Mouse (Mus musculus): ENCODE data around the gene Ankle1. TPM values are rescaled to one million over a fixed set of nuclear protein-coding genes. Genes with fewer than 3 reads are reported as not detected.

Gene Ankle1
- polyA plus RNA-seq, 1 experiment from 2014 or later, result 52.9 TPM

DNA sequence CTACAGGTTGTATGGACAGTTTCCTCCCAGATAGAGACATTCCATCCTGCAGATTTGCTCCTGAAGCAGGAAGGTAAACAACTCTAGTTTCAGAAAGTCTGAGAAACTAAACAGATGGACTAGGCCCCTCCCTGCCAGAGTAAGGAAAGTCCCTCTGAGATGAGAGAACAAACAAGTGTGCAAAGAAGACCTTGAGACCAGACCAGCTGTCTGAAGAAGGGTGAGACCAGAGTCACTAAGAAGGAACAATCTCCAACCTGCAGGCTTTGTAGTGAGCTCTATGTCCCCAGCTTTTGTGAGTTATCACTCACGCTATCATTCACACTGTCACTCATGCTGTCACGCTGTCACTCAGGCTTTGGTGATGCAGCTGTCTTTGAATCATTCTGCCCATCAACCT is 14.1 kb upstream of the Ankle1 start:
- DNase-seq (ENCODE audit: low spot score) (no peak), ATAC-seq (replicated peaks; ENCODE audit: low FRiP score) (no peak)
- Histone ChIP-seq H3K27ac (ENCODE audit: low read depth, low read length) (no peak overlapping the region), H3K36me3 (ENCODE audit: control insufficient read depth, insufficient read depth, low read length) (no peaks in the 10 kb centered on the region), H3K9ac (ENCODE audit: low read depth, low read length) (no peak overlapping the region), H3K4me2 (no peak overlapping the region), H3K4me3 (ENCODE audit: low read depth, low read length) (no peak overlapping the region), H3K27me3 (replicated peaks; ENCODE audit: control insufficient read depth, insufficient read depth, low read length) (no peaks in the 10 kb centered on the region), H3K4me1 (replicated peaks; ENCODE audit: control insufficient read depth, insufficient read depth, low read length) (0 out of 2 replicates have a peak, but pooled peaks cover 8% of the 10 kb centered on the region), H3K9me3 (ENCODE audit: control insufficient read depth, low read length) (no peaks in the 10 kb centered on the region)
- 81% methylated on average over 2 of the region's 2 CpGs for whole genome bisulfite sequencing

DNA sequence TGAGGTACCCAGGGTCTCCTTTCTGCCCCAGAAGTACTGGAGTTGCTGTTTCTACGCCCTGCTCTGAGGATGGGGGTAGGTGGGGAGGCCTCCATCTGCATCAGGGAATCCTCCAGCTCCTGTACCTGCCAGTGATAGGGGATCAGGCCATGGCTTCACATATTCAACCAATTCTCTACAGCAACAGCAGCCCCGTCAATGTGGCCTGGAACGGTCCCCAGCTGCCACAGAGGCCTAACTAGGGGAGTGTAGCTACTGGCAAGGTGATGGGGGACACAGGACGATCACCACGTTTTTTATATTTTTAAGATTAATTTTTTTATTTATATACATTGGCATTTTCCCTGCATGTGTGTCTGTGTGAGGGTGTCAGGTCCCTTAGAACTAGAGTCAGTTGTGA is 13.4 kb upstream of the Ankle1 start:
- H3K27me3 ChIP-seq (replicated peaks; ENCODE audit: control insufficient read depth, insufficient read depth, low read length), result no peaks in the 10 kb centered on the region
- 72% methylated on average over 5 of the region's 5 CpGs for WGBS

DNA sequence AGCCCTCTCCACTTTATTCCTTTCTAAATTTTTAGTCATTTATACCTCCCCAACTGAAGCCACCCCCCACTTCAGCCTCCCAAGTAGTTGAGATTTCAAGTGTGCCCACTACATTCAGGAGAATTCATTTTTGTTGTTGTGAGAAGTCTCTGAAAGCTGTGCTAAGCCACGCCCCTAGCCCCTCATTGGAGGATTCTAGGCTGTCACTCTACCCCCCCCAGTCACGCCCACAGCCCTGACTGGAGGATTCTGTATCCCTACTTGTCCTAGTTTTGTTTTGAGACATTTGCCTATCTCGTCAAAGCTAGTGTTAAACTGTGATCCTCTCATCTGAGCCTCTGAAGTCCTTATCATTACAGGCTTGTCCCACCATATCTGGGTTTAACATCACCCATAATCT is 12.9 kb upstream of the Ankle1 start:
- DNase-seq (ENCODE audit: low spot score) (no peak), ATAC-seq (replicated peaks; ENCODE audit: low FRiP score) (0 out of 2 replicates have a peak, but pooled peaks have one; percentile 32)
- 21% methylated on average over 3 of the region's 3 CpGs for WGBS
- Histone ChIP-seq H3K27me3 (replicated peaks; ENCODE audit: control insufficient read depth, insufficient read depth, low read length) (no peaks in the 10 kb centered on the region), H3K4me2 (peak overlapping the region; percentile 18; the same call in 1 of the 2 replicates), H3K4me1 (replicated peaks; ENCODE audit: control insufficient read depth, insufficient read depth, low read length) (peaks cover 14% of the 10 kb centered on the region), H3K4me3 (ENCODE audit: low read depth, low read length) (0 out of 2 replicates have a peak overlapping the region, but pooled peaks have one; percentile 7), H3K27ac (ENCODE audit: low read depth, low read length) (no peak overlapping the region), H3K36me3 (ENCODE audit: control insufficient read depth, insufficient read depth, low read length) (no peaks in the 10 kb centered on the region), H3K9ac (ENCODE audit: low read depth, low read length) (no peak overlapping the region), H3K9me3 (ENCODE audit: control insufficient read depth, low read length) (no peaks in the 10 kb centered on the region)

More for the DNA sequence above, 13.4 kb upstream of the Ankle1 start:
- Histone ChIP-seq H3K9me3 (ENCODE audit: control insufficient read depth, low read length) (no peaks in the 10 kb centered on the region), H3K36me3 (ENCODE audit: control insufficient read depth, insufficient read depth, low read length) (no peaks in the 10 kb centered on the region), H3K4me1 (replicated peaks; ENCODE audit: control insufficient read depth, insufficient read depth, low read length) (peaks cover 10% of the 10 kb centered on the region), H3K9ac (ENCODE audit: low read depth, low read length) (no peak overlapping the region), H3K4me2 (no peak overlapping the region), H3K27ac (ENCODE audit: low read depth, low read length) (no peak overlapping the region), H3K4me3 (ENCODE audit: low read depth, low read length) (no peak overlapping the region)
- ATAC-seq (replicated peaks; ENCODE audit: low FRiP score) (no peak), DNase-seq (ENCODE audit: low spot score) (no peak)

DNA sequence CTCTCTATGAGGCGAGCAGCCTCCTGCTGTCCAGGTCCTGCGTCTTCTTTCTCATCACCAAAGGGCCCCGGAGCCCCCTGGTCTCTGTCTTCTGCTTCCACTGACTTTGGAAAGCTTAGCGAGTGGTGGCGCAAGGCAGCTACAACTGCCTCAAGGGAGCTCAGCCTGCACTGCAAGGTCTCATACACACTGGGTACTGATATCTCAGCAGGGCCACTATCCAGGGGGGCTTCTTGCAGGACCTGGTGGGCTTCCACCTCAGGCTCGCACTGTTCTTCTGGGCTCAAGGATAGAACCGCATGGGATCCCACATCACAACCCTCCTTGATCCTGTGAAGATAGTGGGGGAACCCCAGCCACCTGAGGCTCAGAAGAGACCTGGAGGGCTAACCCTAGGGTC is 11.3 kb upstream of the Ankle1 start:
- H3K27ac ChIP-seq (ENCODE audit: low read depth, low read length), result no peak overlapping the region
- ATAC-seq (replicated peaks; ENCODE audit: low FRiP score) (no peak), DNase-seq (ENCODE audit: low spot score) (no peak)
- peaks cover 14% of the 10 kb centered on the region for H3K4me1 ChIP-seq (replicated peaks; ENCODE audit: control insufficient read depth, insufficient read depth, low read length)
- H3K4me3 ChIP-seq (ENCODE audit: low read depth, low read length), result 0 out of 2 replicates have a peak overlapping the region, but pooled peaks have one; percentile 17
- H3K27me3 ChIP-seq (replicated peaks; ENCODE audit: control insufficient read depth, insufficient read depth, low read length), result no peaks in the 10 kb centered on the region
- H3K4me2 ChIP-seq, result peak overlapping the region; percentile 35
- peaks cover 8% of the 10 kb centered on the region; the same call in 1 of the 2 replicates for H3K36me3 ChIP-seq (ENCODE audit: control insufficient read depth, insufficient read depth, low read length)
- H3K9ac ChIP-seq (ENCODE audit: low read depth, low read length), result no peak overlapping the region
- H3K9me3 ChIP-seq (ENCODE audit: control insufficient read depth, low read length), result no peaks in the 10 kb centered on the region
- 78% methylated on average over 7 of the region's 7 CpGs for WGBS

DNA sequence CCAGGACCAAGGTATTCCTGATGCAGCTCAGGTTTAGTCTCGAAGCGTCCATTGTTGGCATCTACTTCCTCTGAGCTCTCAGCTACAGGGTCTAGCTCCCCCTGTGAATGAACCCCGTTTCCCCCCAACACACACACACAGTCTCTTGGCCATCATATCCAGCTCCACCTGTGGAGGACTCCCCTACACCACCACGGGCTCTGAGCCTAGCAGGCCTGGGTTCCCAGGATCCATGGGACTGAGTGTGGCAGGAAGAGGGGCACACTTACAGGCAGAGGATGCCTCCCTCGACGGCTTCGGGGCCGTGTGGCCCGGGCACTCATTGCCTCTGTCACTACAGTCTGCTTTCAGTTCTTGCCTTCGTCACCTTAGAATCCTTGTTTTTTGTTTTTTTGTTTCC is 10.7 kb upstream of the Ankle1 start:
- no peak for ATAC-seq (replicated peaks; ENCODE audit: low FRiP score)

DNA sequence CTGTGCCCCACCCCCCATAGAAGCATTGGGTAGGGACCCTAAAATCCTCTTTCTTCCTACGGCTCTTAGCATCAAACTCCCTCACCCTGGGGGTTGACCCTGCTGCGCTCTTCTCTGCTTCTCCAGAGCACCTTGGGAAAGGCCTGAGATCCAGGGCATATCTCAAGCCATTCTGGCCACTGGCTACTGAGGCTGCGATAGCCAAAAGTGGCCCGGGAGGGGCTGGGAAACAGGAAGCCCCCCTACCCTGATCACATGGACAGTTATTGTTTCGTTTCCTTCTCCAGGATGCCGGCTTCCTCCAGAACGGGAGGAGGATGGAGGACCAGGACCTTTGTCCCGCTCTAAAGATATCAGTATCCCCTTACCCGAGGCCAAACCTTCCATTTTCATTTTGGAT is 10.2 kb upstream of the Ankle1 start, which contains the start of gene Ushbp1:
TSS of gene Ushbp1 (minus strand) at position 174 of the 400 bp plus-strand sequence.
- H3K27ac ChIP-seq (ENCODE audit: low read depth, low read length), result peak within 1 kb of the TSS; percentile 74
- H3K27me3 ChIP-seq (replicated peaks; ENCODE audit: control insufficient read depth, insufficient read depth, low read length), result no peaks in the 10 kb centered on the region
- DNase-seq (ENCODE audit: low spot score) (peak; percentile 31), ATAC-seq (replicated peaks; ENCODE audit: low FRiP score) (no peak)
- peaks cover 12% of the 10 kb centered on the region; the same call in 1 of the 2 replicates for H3K36me3 ChIP-seq (ENCODE audit: control insufficient read depth, insufficient read depth, low read length)
- H3K4me3 ChIP-seq (ENCODE audit: low read depth, low read length), result peak within 1 kb of the TSS; percentile 92
- H3K9me3 ChIP-seq (ENCODE audit: control insufficient read depth, low read length), result no peaks in the 10 kb centered on the region
- peaks cover 14% of the 10 kb centered on the region for H3K4me1 ChIP-seq (replicated peaks; ENCODE audit: control insufficient read depth, insufficient read depth, low read length)
- H3K9ac ChIP-seq (ENCODE audit: low read depth, low read length), result peak within 1 kb of the TSS; percentile 46
- WGBS, result 64% methylated on average over 9 of the region's 9 CpGs
- H3K4me2 ChIP-seq, result peak within 1 kb of the TSS; percentile 94

More for the DNA sequence above, 10.7 kb upstream of the Ankle1 start:
- WGBS, result 83% methylated on average over 10 of the region's 10 CpGs
- Histone ChIP-seq H3K9me3 (ENCODE audit: control insufficient read depth, low read length) (no peaks in the 10 kb centered on the region), H3K27me3 (replicated peaks; ENCODE audit: control insufficient read depth, insufficient read depth, low read length) (no peaks in the 10 kb centered on the region), H3K4me2 (peak overlapping the region; percentile 15), H3K27ac (ENCODE audit: low read depth, low read length) (no peak overlapping the region; the same call in 1 of the 2 replicates), H3K4me3 (ENCODE audit: low read depth, low read length) (no peak overlapping the region), H3K4me1 (replicated peaks; ENCODE audit: control insufficient read depth, insufficient read depth, low read length) (peaks cover 14% of the 10 kb centered on the region), H3K9ac (ENCODE audit: low read depth, low read length) (no peak overlapping the region), H3K36me3 (ENCODE audit: control insufficient read depth, insufficient read depth, low read length) (peaks cover 11% of the 10 kb centered on the region; the same call in 1 of the 2 replicates)
- no peak for DNase-seq (ENCODE audit: low spot score)

DNA sequence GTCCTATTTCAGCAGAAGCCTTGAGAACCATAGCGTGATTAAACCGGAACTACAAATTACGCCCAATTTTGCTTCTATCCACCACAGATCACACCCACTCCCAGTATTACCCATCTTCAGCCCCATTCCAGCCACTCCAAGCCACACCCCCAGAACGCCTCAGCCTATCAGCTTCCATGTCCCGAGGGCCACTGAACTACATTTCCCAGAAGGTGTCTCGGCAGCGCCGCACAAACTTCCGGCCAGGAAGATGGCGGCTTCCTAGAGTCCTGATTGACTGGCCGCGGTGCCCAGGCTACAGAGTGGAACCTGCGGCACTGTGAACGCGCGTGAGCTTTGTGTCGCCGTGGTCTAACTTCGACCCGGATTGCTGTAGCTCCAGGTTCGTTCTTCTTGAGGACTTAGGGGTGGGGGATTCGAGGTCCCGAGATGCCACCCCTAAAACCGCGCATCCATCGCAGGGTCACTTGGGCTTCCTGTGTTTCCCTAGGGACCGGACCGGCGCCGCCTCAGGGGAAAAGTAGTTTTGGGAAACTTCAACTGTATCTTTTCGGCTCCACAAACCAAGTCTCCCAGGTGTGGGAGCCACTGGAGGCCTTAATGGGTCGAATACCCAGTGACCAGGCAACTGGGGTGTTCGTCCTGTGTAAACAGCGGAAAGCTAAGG is 9.0 kb upstream of the Ankle1 start, which contains the start of gene Babam1:
TSS of gene Babam1 (plus strand) at position 223 of the 667 bp plus-strand sequence.
- no peaks in the 10 kb centered on the region for H3K27me3 ChIP-seq (replicated peaks; ENCODE audit: control insufficient read depth, insufficient read depth, low read length)
- ATAC-seq (replicated peaks; ENCODE audit: low FRiP score), result peak; percentile 96

DNA sequence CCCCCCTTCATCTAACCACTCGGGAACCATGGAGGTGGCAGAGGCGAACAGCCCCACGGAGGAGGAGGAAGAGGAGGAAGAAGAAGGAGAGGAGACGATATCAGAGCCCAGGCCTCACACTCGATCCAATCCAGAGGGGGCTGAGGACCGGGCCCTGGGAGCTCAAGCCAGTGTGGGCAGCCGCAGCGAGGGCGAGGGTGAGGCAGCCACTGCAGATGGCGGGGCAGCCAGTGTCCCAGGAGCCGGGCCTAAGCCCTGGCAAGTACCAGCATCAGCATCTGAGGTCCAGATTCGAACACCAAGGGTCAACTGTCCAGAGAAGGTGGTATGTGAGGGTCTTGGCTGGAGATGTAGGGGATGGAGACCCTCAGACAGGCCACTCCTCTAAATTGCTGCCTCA is 8.1 kb upstream of the Ankle1 start:
- DNase-seq (ENCODE audit: low spot score) (no peak), ATAC-seq (replicated peaks; ENCODE audit: low FRiP score) (no peak)
- H3K4me1 ChIP-seq (replicated peaks; ENCODE audit: control insufficient read depth, insufficient read depth, low read length), result peaks cover 14% of the 10 kb centered on the region
- H3K9ac ChIP-seq (ENCODE audit: low read depth, low read length), result peak overlapping the region; percentile 82
- peak overlapping the region; percentile 92 for H3K4me3 ChIP-seq (ENCODE audit: low read depth, low read length)
- H3K27me3 ChIP-seq (replicated peaks; ENCODE audit: control insufficient read depth, insufficient read depth, low read length), result no peaks in the 10 kb centered on the region
- H3K36me3 ChIP-seq (ENCODE audit: control insufficient read depth, insufficient read depth, low read length), result peaks cover 13% of the 10 kb centered on the region; the same call in 1 of the 2 replicates
- peak overlapping the region; percentile 94 for H3K4me2 ChIP-seq
- no peaks in the 10 kb centered on the region for H3K9me3 ChIP-seq (ENCODE audit: control insufficient read depth, low read length)
- WGBS, result 82% methylated on average over 12 of the region's 12 CpGs
- no peak overlapping the region for H3K27ac ChIP-seq (ENCODE audit: low read depth, low read length)

More for the DNA sequence above, 9.0 kb upstream of the Ankle1 start, which contains the start of gene Babam1:
- Histone ChIP-seq H3K9me3 (ENCODE audit: control insufficient read depth, low read length) (no peaks in the 10 kb centered on the region), H3K9ac (ENCODE audit: low read depth, low read length) (peak within 1 kb of the TSS; percentile 82), H3K36me3 (ENCODE audit: control insufficient read depth, insufficient read depth, low read length) (peaks cover 13% of the 10 kb centered on the region; the same call in 1 of the 2 replicates), H3K4me3 (ENCODE audit: low read depth, low read length) (peak within 1 kb of the TSS; percentile 92), H3K27ac (ENCODE audit: low read depth, low read length) (peak within 1 kb of the TSS; percentile 74), H3K4me2 (peak within 1 kb of the TSS; percentile 94), H3K4me1 (replicated peaks; ENCODE audit: control insufficient read depth, insufficient read depth, low read length) (peaks cover 14% of the 10 kb centered on the region)
- WGBS, result under 1% methylated on average over 34 of the region's 34 CpGs
- DNase-seq (ENCODE audit: low spot score), result peak; percentile 85

Data from liver, embryonic 11.5 days (tissue).